Mouse (Mus musculus): ENCODE data around the gene Baz2b.

DNA sequence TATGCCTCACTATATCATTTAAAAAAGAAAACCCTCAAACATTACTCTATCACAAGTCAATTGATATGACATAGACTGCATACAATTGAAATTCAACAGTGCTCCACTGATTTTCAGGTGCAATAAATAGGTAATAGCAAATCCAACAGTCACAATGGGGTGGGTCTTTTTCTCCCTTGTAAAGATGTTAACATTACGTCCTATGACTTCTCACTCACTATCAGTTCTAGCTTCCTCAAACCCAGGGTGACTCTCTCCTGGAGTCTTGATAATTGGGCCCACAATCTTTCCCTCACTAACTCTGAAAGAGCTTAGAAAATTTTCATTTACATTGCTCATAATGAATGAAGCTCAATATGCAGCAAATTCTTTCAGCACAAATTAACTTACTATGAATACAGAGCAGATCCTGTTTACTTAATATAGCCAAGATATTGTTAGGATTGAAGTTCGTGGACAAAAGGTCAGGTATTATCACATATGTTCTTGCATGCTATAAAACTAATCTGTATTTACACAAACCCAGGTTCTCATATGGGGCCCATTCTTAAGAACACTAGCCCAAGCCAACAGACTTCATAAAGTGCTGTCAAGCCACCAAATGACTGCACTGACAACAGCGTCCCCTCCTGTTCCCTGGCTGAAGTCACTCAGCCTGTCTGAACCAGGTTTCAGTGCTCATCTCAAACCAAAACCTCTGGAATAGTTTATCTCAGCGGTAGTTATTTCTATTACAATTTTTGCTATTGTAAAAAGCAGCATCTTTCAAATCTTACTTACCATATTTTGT, 168.0 kb downstream of the Baz2b start:
- TF ChIP-seq USF1 (IDR thresholded peaks at IDR 0.05; ENCODE audit: low read depth, low read length) = no peak
- no peak for TF ChIP-seq POLR2A (IDR thresholded peaks at IDR 0.05; ENCODE audit: control insufficient read depth in 1 of 2, insufficient read depth in 1 of 2, low read depth in 1 of 2, low read length in 2 of 2, poor library complexity in 1 of 2)
- no peak for TF ChIP-seq MAZ (IDR thresholded peaks at IDR 0.05; ENCODE audit: low read depth, low read length)
- TF ChIP-seq MXI1 (IDR thresholded peaks at IDR 0.05; ENCODE audit: low read depth, low read length) = no peak
- TF ChIP-seq CTCF (IDR thresholded peaks at IDR 0.05 in 2 of 3, conservative IDR thresholded peaks at IDR 0.05 in 1 of 3; ENCODE audit: control insufficient read depth in 1 of 3, insufficient read depth in 1 of 3, low read depth in 2 of 3, low read length in 3 of 3, poor library complexity in 1 of 3, severe bottlenecking in 1 of 3) = no peak; a peak in 1 of 6 replicates
- peak in 1 of 2 experiments; percentile 25; a peak in 1 of 4 replicates for TF ChIP-seq EP300 (IDR thresholded peaks at IDR 0.05; ENCODE audit: low read depth in 1 of 2, low read length in 2 of 2)
- no peak for TF ChIP-seq ZC3H11A (IDR thresholded peaks at IDR 0.05; ENCODE audit: low read depth, low read length)
- TF ChIP-seq SIN3A (IDR thresholded peaks at IDR 0.05; ENCODE audit: low read length) = no peak
- TF ChIP-seq MAFK (IDR thresholded peaks at IDR 0.05; ENCODE audit: borderline replicate concordance, low read depth, low read length) = no peak
- TF ChIP-seq MYB (IDR thresholded peaks at IDR 0.05; ENCODE audit: low read depth, low read length) = no peak
- TF ChIP-seq KAT2A (conservative IDR thresholded peaks at IDR 0.05; ENCODE audit: low read depth, low read length) = no peak
